In genomic region chr12:52408307-52408895, GRCm38 (mm10) we compare ENCODE assay signal across 20 mouse cellular contexts.
DNase-seq lines count a peak whose midpoint lies in the region; ATAC-seq and TF ChIP-seq lines count a peak whose summit lies in the region.
"Had no signal": no experiment of that assay in that cellular context is flagged by ENCODE, and none has a peak within 500 bp of the region (broad histone marks: within the 10 kb centered on the region; RNA-seq: fewer than 3 reads in every experiment).

No protein-coding gene starts in this region.

- no peaks in the 10 kb centered on the region for H3K4me1 ChIP-seq in kidney, postnatal 0 days (replicated peaks; ENCODE audit: insufficient read depth, low read length)
- H3K4me1 ChIP-seq: lung, embryonic 15.5 days had no signal

- ATAC-seq in kidney, postnatal 0 days (replicated peaks; ENCODE audit: low FRiP score, low read depth) = no peak
- ATAC-seq: midbrain, embryonic 13.5 days had no signal

- TF ChIP-seq CTCF in kidney, postnatal 0 days (IDR thresholded peaks at IDR 0.05; ENCODE audit: low read depth) = peak; percentile 23; the same call in 1 of the 2 replicates

- H3K9ac ChIP-seq in kidney, postnatal 0 days (ENCODE audit: low read depth, low read length) = no peak overlapping the region
- H3K9ac ChIP-seq: heart, embryonic 12.5 days; hindbrain, embryonic 15.5 days; lung, embryonic 15.5 days; midbrain, embryonic 13.5 days had no signal

- WGBS in kidney, postnatal 0 days = 87% methylated on average over 8 of the region's 8 CpGs

- H3K36me3 ChIP-seq in kidney, postnatal 0 days (ENCODE audit: insufficient read depth, low read length) = no peaks in the 10 kb centered on the region
- H3K36me3 ChIP-seq: heart, embryonic 12.5 days; hindbrain, embryonic 15.5 days; lung, embryonic 15.5 days; midbrain, embryonic 13.5 days had no signal

- H3K9me3 ChIP-seq in kidney, postnatal 0 days (replicated peaks; ENCODE audit: low read length) = no peaks in the 10 kb centered on the region
- H3K9me3 ChIP-seq: heart, embryonic 12.5 days; hindbrain, embryonic 15.5 days; lung, embryonic 15.5 days; midbrain, embryonic 13.5 days had no signal

- no peak overlapping the region for H3K4me2 ChIP-seq in kidney, postnatal 0 days (ENCODE audit: low read length)
- H3K4me2 ChIP-seq: heart, embryonic 12.5 days; hindbrain, embryonic 15.5 days; lung, embryonic 15.5 days; midbrain, embryonic 13.5 days had no signal

- DNase-seq in kidney, postnatal 0 days (ENCODE audit: low spot score) = no peak
- DNase-seq in kidney, postnatal 14 days = no peak
- peak; percentile 16 for DNase-seq in thymus, postnatal 4 days
- DNase-seq in thymus, postnatal 0 days (ENCODE audit: low spot score) = no peak
- peak; percentile 30 for DNase-seq in R1 (ENCODE audit: low read depth, low spot score)
- DNase-seq in right cerebral cortex, postnatal 14 days = no peak
- DNase-seq in embryo, embryonic 10 days (ENCODE audit: low spot score) = no peak
- DNase-seq: adrenal gland, adult 2 months; cerebellum, adult 11 months; cerebellum, postnatal 25 days; gastrocnemius, postnatal 14 days; kidney, adult 18-20 months; kidney, postnatal 4 days; retina, postnatal 1 day; thymus, postnatal 14 days had no signal

- no peaks in the 10 kb centered on the region for H3K27me3 ChIP-seq in kidney, postnatal 0 days (ENCODE audit: insufficient read depth, low read length)
- H3K27me3 ChIP-seq: heart, embryonic 12.5 days; hindbrain, embryonic 15.5 days; lung, embryonic 15.5 days; midbrain, embryonic 13.5 days had no signal

- no peak overlapping the region for H3K4me3 ChIP-seq in kidney, postnatal 0 days (replicated peaks; ENCODE audit: low read depth, low read length)
- H3K4me3 ChIP-seq: erythroblast, embryonic 14.5 days; heart, embryonic 12.5 days; hindbrain, embryonic 15.5 days; lung, embryonic 15.5 days; midbrain, embryonic 13.5 days had no signal

- H3K27ac ChIP-seq in kidney, postnatal 0 days = no peak overlapping the region
- H3K27ac ChIP-seq: hindbrain, embryonic 15.5 days; lung, embryonic 15.5 days; midbrain, embryonic 13.5 days had no signal

Comparison
In these comparisons a context has a peak if more than half of its experiments do, and no peak if none do; other contexts are left out.
1. DNase-seq: peak in thymus, postnatal 4 days (single experiment) and R1 (single experiment); none in kidney, postnatal 0 days (single experiment), kidney, postnatal 14 days (single experiment), thymus, postnatal 0 days (single experiment), right cerebral cortex, postnatal 14 days (single experiment) and embryo, embryonic 10 days (single experiment).